Mouse (Mus musculus): ENCODE data around the gene Mitf. TPM values are rescaled to one million over a fixed set of nuclear protein-coding genes. Genes with fewer than 3 reads are reported as not detected.

Gene Mitf
- polyA plus RNA-seq, 1 experiment from 2014 or later = 2.6 TPM

GRCm38 (mm10) chr6:97828021-97828420, 21.2 kb downstream of the Mitf start:
- Histone ChIP-seq H3K4me1 (peaks cover 9% of the 10 kb centered on the region), H3K36me3 (replicated peaks) (no peaks in the 10 kb centered on the region), H3K4me3 (no peak overlapping the region), H3K27me3 (replicated peaks; ENCODE audit: low read depth, poor library complexity, severe bottlenecking) (no peaks in the 10 kb centered on the region), H3K9me3 (no peaks in the 10 kb centered on the region), H3K27ac (replicated peaks) (no peak overlapping the region)
- DNase-seq (ENCODE audit: low spot score) = no peak
- 83% methylated on average over 3 of the region's 3 CpGs for WGBS

- no peak overlapping the region for H3K4me3 ChIP-seq
These were observed 22.2 kb downstream of the Mitf start for GRCm38 (mm10) chr6:97828822-97829719.

GRCm38 (mm10) chr6:97832501-97832900, 25.6 kb downstream of the Mitf start:
- Histone ChIP-seq H3K4me3 (no peak overlapping the region), H3K36me3 (replicated peaks) (no peaks in the 10 kb centered on the region), H3K27ac (replicated peaks) (no peak overlapping the region), H3K9me3 (no peaks in the 10 kb centered on the region), H3K4me1 (peaks cover 9% of the 10 kb centered on the region), H3K27me3 (replicated peaks; ENCODE audit: low read depth, poor library complexity, severe bottlenecking) (no peaks in the 10 kb centered on the region)
- no peak for DNase-seq (ENCODE audit: low spot score)
- WGBS = 87% methylated on average over 4 of the region's 4 CpGs

More at GRCm38 (mm10) chr6:97828822-97829719, 22.2 kb downstream of the Mitf start:
- DNase-seq (ENCODE audit: low spot score) = no peak
- Histone ChIP-seq H3K27ac (replicated peaks) (no peak overlapping the region), H3K9me3 (no peaks in the 10 kb centered on the region), H3K36me3 (replicated peaks) (no peaks in the 10 kb centered on the region), H3K4me1 (peaks cover 9% of the 10 kb centered on the region), H3K27me3 (replicated peaks; ENCODE audit: low read depth, poor library complexity, severe bottlenecking) (no peaks in the 10 kb centered on the region)
- 77% methylated on average over 13 of the region's 13 CpGs for WGBS

GRCm38 (mm10) chr6:97836176-97836575, 29.3 kb downstream of the Mitf start:
- no peak overlapping the region for H3K4me3 ChIP-seq
- no peaks in the 10 kb centered on the region for H3K9me3 ChIP-seq
- H3K27ac ChIP-seq (replicated peaks) = no peak overlapping the region
- no peaks in the 10 kb centered on the region for H3K4me1 ChIP-seq
- H3K27me3 ChIP-seq (replicated peaks; ENCODE audit: low read depth, poor library complexity, severe bottlenecking) = no peaks in the 10 kb centered on the region
- 91% methylated on average over 7 of the region's 7 CpGs for WGBS
- DNase-seq (ENCODE audit: low spot score) = no peak
- no peaks in the 10 kb centered on the region for H3K36me3 ChIP-seq (replicated peaks)

GRCm38 (mm10) chr6:97837711-97838110, 30.9 kb downstream of the Mitf start:
- Histone ChIP-seq H3K27me3 (replicated peaks; ENCODE audit: low read depth, poor library complexity, severe bottlenecking) (no peaks in the 10 kb centered on the region), H3K4me1 (no peaks in the 10 kb centered on the region), H3K36me3 (replicated peaks) (no peaks in the 10 kb centered on the region), H3K27ac (replicated peaks) (no peak overlapping the region), H3K4me3 (no peak overlapping the region), H3K9me3 (no peaks in the 10 kb centered on the region)
- DNase-seq (ENCODE audit: low spot score) = no peak

GRCm38 (mm10) chr6:97839568-97839967, 32.7 kb downstream of the Mitf start:
- Histone ChIP-seq H3K4me3 (no peak overlapping the region), H3K36me3 (replicated peaks) (no peaks in the 10 kb centered on the region), H3K9me3 (no peaks in the 10 kb centered on the region), H3K4me1 (no peaks in the 10 kb centered on the region), H3K27ac (replicated peaks) (no peak overlapping the region), H3K27me3 (replicated peaks; ENCODE audit: low read depth, poor library complexity, severe bottlenecking) (no peaks in the 10 kb centered on the region)
- DNase-seq (ENCODE audit: low spot score) = no peak

GRCm38 (mm10) chr6:97844112-97844511, 37.3 kb downstream of the Mitf start:
- DNase-seq (ENCODE audit: low spot score) = no peak
- WGBS = 75% methylated on average over 3 of the region's 3 CpGs

GRCm38 (mm10) chr6:97848191-97848857, 41.5 kb downstream of the Mitf start:
- DNase-seq (ENCODE audit: low spot score) = peak; percentile 10
- peak overlapping the region; percentile 30; the same call in 1 of the 2 replicates for H3K27ac ChIP-seq (replicated peaks)
- H3K27me3 ChIP-seq (replicated peaks; ENCODE audit: low read depth, poor library complexity, severe bottlenecking) = no peaks in the 10 kb centered on the region
- H3K36me3 ChIP-seq (replicated peaks) = no peaks in the 10 kb centered on the region
- 67% methylated on average over 9 of the region's 9 CpGs for WGBS
- H3K4me3 ChIP-seq = no peak overlapping the region
- peaks cover 8% of the 10 kb centered on the region for H3K4me1 ChIP-seq
- H3K9me3 ChIP-seq = no peaks in the 10 kb centered on the region

More at GRCm38 (mm10) chr6:97844112-97844511, 37.3 kb downstream of the Mitf start:
- Histone ChIP-seq H3K27me3 (replicated peaks; ENCODE audit: low read depth, poor library complexity, severe bottlenecking) (no peaks in the 10 kb centered on the region), H3K4me1 (peaks cover 8% of the 10 kb centered on the region), H3K9me3 (no peaks in the 10 kb centered on the region), H3K36me3 (replicated peaks) (no peaks in the 10 kb centered on the region), H3K4me3 (no peak overlapping the region), H3K27ac (replicated peaks) (no peak overlapping the region)

GRCm38 (mm10) chr6:97854236-97854635, 47.4 kb downstream of the Mitf start:
- 89% methylated on average over 2 of the region's 2 CpGs for WGBS
- H3K4me1 ChIP-seq = no peaks in the 10 kb centered on the region

GRCm38 (mm10) chr6:97855420-97856170, 48.7 kb downstream of the Mitf start:
- DNase-seq (ENCODE audit: low spot score) = no peak
- 88% methylated on average over 8 of the region's 8 CpGs for WGBS
- Histone ChIP-seq H3K4me1 (no peaks in the 10 kb centered on the region), H3K4me3 (no peak overlapping the region), H3K36me3 (replicated peaks) (no peaks in the 10 kb centered on the region), H3K9me3 (no peaks in the 10 kb centered on the region), H3K27me3 (replicated peaks; ENCODE audit: low read depth, poor library complexity, severe bottlenecking) (no peaks in the 10 kb centered on the region), H3K27ac (replicated peaks) (no peak overlapping the region)

More at GRCm38 (mm10) chr6:97854236-97854635, 47.4 kb downstream of the Mitf start:
- Histone ChIP-seq H3K27ac (replicated peaks) (no peak overlapping the region), H3K9me3 (no peaks in the 10 kb centered on the region), H3K4me3 (no peak overlapping the region), H3K36me3 (replicated peaks) (no peaks in the 10 kb centered on the region), H3K27me3 (replicated peaks; ENCODE audit: low read depth, poor library complexity, severe bottlenecking) (no peaks in the 10 kb centered on the region)
- no peak for DNase-seq (ENCODE audit: low spot score)

GRCm38 (mm10) chr6:97856502-97856901, 49.6 kb downstream of the Mitf start:
- H3K27me3 ChIP-seq (replicated peaks; ENCODE audit: low read depth, poor library complexity, severe bottlenecking) = no peaks in the 10 kb centered on the region
- H3K9me3 ChIP-seq = no peaks in the 10 kb centered on the region
- WGBS = 80% methylated on average over 8 of the region's 8 CpGs
- no peak for DNase-seq (ENCODE audit: low spot score)
- no peaks in the 10 kb centered on the region for H3K4me1 ChIP-seq
- H3K4me3 ChIP-seq = no peak overlapping the region
- H3K36me3 ChIP-seq (replicated peaks) = no peaks in the 10 kb centered on the region
- no peak overlapping the region for H3K27ac ChIP-seq (replicated peaks)

GRCm38 (mm10) chr6:97857690-97858089, 50.8 kb downstream of the Mitf start:
- no peaks in the 10 kb centered on the region for H3K27me3 ChIP-seq (replicated peaks; ENCODE audit: low read depth, poor library complexity, severe bottlenecking)
- no peaks in the 10 kb centered on the region for H3K36me3 ChIP-seq (replicated peaks)
- 60% methylated on average over 3 of the region's 3 CpGs for WGBS
- no peak overlapping the region for H3K27ac ChIP-seq (replicated peaks)
- no peaks in the 10 kb centered on the region for H3K9me3 ChIP-seq
- H3K4me3 ChIP-seq = no peak overlapping the region
- H3K4me1 ChIP-seq = no peaks in the 10 kb centered on the region
- DNase-seq (ENCODE audit: low spot score) = peak; percentile 24
